Mouse (Mus musculus) MEL (cell line): ENCODE data around the gene Fars2. TPM values are rescaled to one million over a fixed set of nuclear protein-coding genes. Genes with fewer than 3 reads are reported as not detected.

Experiments used
- DNase-seq: peaks from one replicate; pipeline ENCODE4 v3.0.0; 2011; ENCODE audit warnings: low read depth, low spot score
- H3K27ac ChIP-seq: 2 replicates; pipeline ENCODE4 v1.5.1; 2012; ENCODE audit warnings: low read depth, mild to moderate bottlenecking, control low read depth, low read length, moderate library complexity; ENCODE audit not compliant: control insufficient read depth
- H3K27me3 ChIP-seq, 2 experiments: fragments of 150-350 bp in 1 of 2; sonication (generic) in 1 of 2; 2 replicates each; pipeline ENCODE4 v1.6.1; 2012; ENCODE audit warnings: low read length in 2 of 2, mild to moderate bottlenecking in 2 of 2, improper control_type of control experiment in 1 of 2, moderate library complexity in 1 of 2; ENCODE audit not compliant: insufficient read depth in 2 of 2, control insufficient read depth in 1 of 2
- H3K36me3 ChIP-seq, 2 experiments: 2 replicates each; pipeline ENCODE4 v1.6.1; 2012 to 2014; ENCODE audit warnings: low read length in 2 of 2, improper control_type of control experiment in 1 of 2, inconsistent platforms in 1 of 2, mild to moderate bottlenecking in 1 of 2; ENCODE audit not compliant: insufficient read depth in 2 of 2, control insufficient read depth in 1 of 2
- H3K4me1 ChIP-seq, 2 experiments: fragments of 150-350 bp in 1 of 2; sonication (generic) in 1 of 2; 2 replicates each; pipeline ENCODE4 v1.6.1; 2012; ENCODE audit warnings: low read length in 2 of 2, improper control_type of control experiment in 1 of 2, mild to moderate bottlenecking in 1 of 2; ENCODE audit not compliant: insufficient read depth in 2 of 2, control insufficient read depth in 1 of 2
- H3K4me3 ChIP-seq, 2 experiments: fragments of 150-350 bp in 1 of 2; sonication (generic) in 1 of 2; 2 replicates each; pipeline ENCODE4 v1.5.1; 2012; ENCODE audit warnings: low read depth in 2 of 2, low read length in 2 of 2, mild to moderate bottlenecking in 2 of 2, moderate library complexity in 2 of 2, control low read depth in 1 of 2, improper control_type of control experiment in 1 of 2; ENCODE audit not compliant: control insufficient read depth in 1 of 2, insufficient read depth in 1 of 2
- H3K79me2 ChIP-seq: 2 replicates; pipeline ENCODE4 v1.6.1; 2012; ENCODE audit warnings: mild to moderate bottlenecking, low read length, moderate library complexity; ENCODE audit not compliant: control insufficient read depth, poor library complexity, insufficient read depth
- H3K9ac ChIP-seq: 2 replicates; pipeline ENCODE4 v1.6.1; 2012; ENCODE audit warnings: low read depth, mild to moderate bottlenecking, control low read depth, low read length, moderate library complexity; ENCODE audit not compliant: control insufficient read depth, poor library complexity, severe bottlenecking
- H3K9me3 ChIP-seq: fragments of 150-350 bp; sonication (generic); replicated peaks from 2 replicates; pipeline ENCODE4 v1.6.1; 2012; ENCODE audit warnings: mild to moderate bottlenecking, low read length, improper control_type of control experiment, moderate library complexity; ENCODE audit not compliant: insufficient read depth
- BHLHE40 ChIP-seq: IDR thresholded peaks from 2 replicates; pipeline ENCODE4 v1.6.1; 2012; ENCODE audit warnings: low read depth, mild to moderate bottlenecking, inconsistent platforms, low read length, improper control_type of control experiment, borderline replicate concordance
- CHD2 ChIP-seq: IDR thresholded peaks from 2 replicates; pipeline ENCODE4 v1.6.1; 2011; ENCODE audit warnings: low read length, improper control_type of control experiment
- CTCF ChIP-seq, 3 experiments: IDR thresholded peaks in 2 of 3; conservative IDR thresholded peaks in 1 of 3; 2 replicates each; pipeline ENCODE4 v1.5.1; 2011 to 2012; ENCODE audit warnings: low read length in 3 of 3, low read depth in 2 of 3, mild to moderate bottlenecking in 2 of 3, improper control_type of control experiment in 1 of 3, inconsistent platforms in 1 of 3, mixed read lengths in 1 of 3, moderate library complexity in 1 of 3; ENCODE audit not compliant: control insufficient read depth in 1 of 3, insufficient read depth in 1 of 3, poor library complexity in 1 of 3, severe bottlenecking in 1 of 3
- ELF1 ChIP-seq: IDR thresholded peaks from 2 replicates; pipeline ENCODE4 v1.6.1; 2014; ENCODE audit warnings: low read depth, mild to moderate bottlenecking, inconsistent platforms, low read length, improper control_type of control experiment, moderate library complexity
- EP300 ChIP-seq, 2 experiments: IDR thresholded peaks; 2 replicates each; pipeline ENCODE4 v1.6.1; 2011; ENCODE audit warnings: improper control_type of control experiment in 2 of 2, low read length in 2 of 2, low read depth in 1 of 2, mild to moderate bottlenecking in 1 of 2
- ETS1 ChIP-seq: IDR thresholded peaks from 2 replicates; pipeline ENCODE4 v1.6.1; 2012; ENCODE audit warnings: low read depth, mild to moderate bottlenecking, inconsistent platforms, low read length, improper control_type of control experiment, moderate library complexity
- GABPA ChIP-seq: IDR thresholded peaks from 2 replicates; pipeline ENCODE4 v1.6.1; 2012; ENCODE audit warnings: low read depth, mild to moderate bottlenecking, inconsistent platforms, low read length, improper control_type of control experiment, moderate library complexity
- JUND ChIP-seq: IDR thresholded peaks from 2 replicates; pipeline ENCODE4 v1.6.1; 2011; ENCODE audit warnings: low read depth, mild to moderate bottlenecking, improper control_type of control experiment, low read length
- KAT2A ChIP-seq: conservative IDR thresholded peaks from 2 replicates; pipeline ENCODE4 v1.6.1; 2012; ENCODE audit warnings: low read depth, low read length, improper control_type of control experiment, inconsistent platforms
- MAFK ChIP-seq: IDR thresholded peaks from 2 replicates; pipeline ENCODE4 v1.6.1; 2011; ENCODE audit warnings: low read depth, mild to moderate bottlenecking, low read length, improper control_type of control experiment, borderline replicate concordance
- MYB ChIP-seq: IDR thresholded peaks from 2 replicates; pipeline ENCODE4 v1.6.1; 2011; ENCODE audit warnings: mild to moderate bottlenecking, low read depth, low read length, improper control_type of control experiment
- POLR2AphosphoS5 ChIP-seq: IDR thresholded peaks from 2 replicates; pipeline ENCODE4 v1.6.1; 2012; ENCODE audit warnings: low read depth, borderline replicate concordance, mild to moderate bottlenecking, inconsistent platforms, low read length, moderate library complexity, mixed read lengths
- SMC3 ChIP-seq: IDR thresholded peaks from 2 replicates; pipeline ENCODE4 v1.6.1; 2011; ENCODE audit warnings: low read depth, low read length, improper control_type of control experiment
- TAL1 ChIP-seq: IDR thresholded peaks from 2 replicates; pipeline ENCODE4 v1.6.1; 2012; ENCODE audit warnings: mild to moderate bottlenecking, inconsistent platforms, low read length, moderate library complexity, mixed read lengths
- TCF12 ChIP-seq: IDR thresholded peaks from 2 replicates; pipeline ENCODE4 v1.6.1; 2014; ENCODE audit warnings: low read depth, mild to moderate bottlenecking, inconsistent platforms, low read length, improper control_type of control experiment, moderate library complexity
- UBTF ChIP-seq: IDR thresholded peaks from 2 replicates; pipeline ENCODE4 v1.6.1; 2012; ENCODE audit warnings: low read depth, mild to moderate bottlenecking, inconsistent platforms, low read length, improper control_type of control experiment, moderate library complexity, borderline replicate concordance; ENCODE audit not compliant: insufficient read depth
- USF1 ChIP-seq: IDR thresholded peaks from 2 replicates; pipeline ENCODE4 v1.6.1; 2014; ENCODE audit warnings: low read depth, mild to moderate bottlenecking, inconsistent platforms, low read length, improper control_type of control experiment, moderate library complexity
- USF2 ChIP-seq, 2 experiments: IDR thresholded peaks; 2 replicates each; pipeline ENCODE4 v1.6.1; 2011 to 2012; ENCODE audit warnings: improper control_type of control experiment in 2 of 2, low read length in 2 of 2, borderline replicate concordance in 1 of 2, inconsistent platforms in 1 of 2, low read depth in 1 of 2, mild to moderate bottlenecking in 1 of 2; ENCODE audit not compliant: insufficient read depth in 1 of 2
- ZC3H11A ChIP-seq: IDR thresholded peaks from 2 replicates; pipeline ENCODE4 v1.6.1; 2012; ENCODE audit warnings: low read depth, mild to moderate bottlenecking, inconsistent platforms, low read length, improper control_type of control experiment
- ZMIZ1 ChIP-seq: IDR thresholded peaks from 2 replicates; pipeline ENCODE4 v1.6.1; 2012; ENCODE audit warnings: low read depth, mild to moderate bottlenecking, inconsistent platforms, low read length, improper control_type of control experiment, moderate library complexity
- ZNF384 ChIP-seq: IDR thresholded peaks from 2 replicates; pipeline ENCODE4 v1.6.1; 2012; ENCODE audit warnings: low read depth, mild to moderate bottlenecking, inconsistent platforms, low read length, improper control_type of control experiment
- polyA plus RNA-seq, 2 experiments: library from polyadenylated mRNA; stranded (reverse) in 1 of 2; unstranded in 1 of 2; fragments of >175 nt in 1 of 2; fragments of >200 nt in 1 of 2; gene quantifications; 2 replicates each; pipeline versions ENCODE4 v1.2.1 to v1.2.4; 2012; ENCODE audit warnings: low replicate concordance in 2 of 2, low read depth in 1 of 2; ENCODE audit not compliant: insufficient read length in 2 of 2, insufficient read depth in 1 of 2, missing spikeins in 1 of 2
- total RNA-seq: library from RNA; depleted of rRNA; stranded (reverse); fragments of 300-350 nt; gene quantifications from 2 replicates; pipeline ENCODE4 v1.2.3, GENCODE M21; 2012

The Fars2 gene
- total and polyA plus RNA-seq, 3 experiments, result 32.6 to 39.2 TPM; not detected in 1

DNA sequence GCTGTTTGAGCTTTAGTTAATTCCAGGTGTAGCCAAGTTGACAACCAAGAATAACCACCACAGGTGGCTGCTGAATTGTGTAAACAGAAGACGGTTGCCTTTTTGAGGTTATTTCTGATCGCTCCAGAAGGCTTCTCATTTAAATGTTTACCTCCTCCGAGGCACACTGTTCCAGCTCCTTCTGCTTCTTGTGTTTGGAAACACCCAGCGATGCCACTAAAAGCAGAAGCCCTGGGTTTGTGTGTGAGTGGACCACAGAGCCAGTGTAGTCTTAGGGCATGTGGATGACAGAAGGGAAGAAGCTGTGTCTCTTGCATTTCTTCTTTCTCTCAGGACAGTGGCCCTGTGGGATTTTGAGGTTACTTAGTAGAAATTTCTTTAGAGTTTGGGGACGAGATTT lies 33.1 kb downstream of the Fars2 start:
- H3K27ac ChIP-seq, result no peak overlapping the region
- no peaks in the 10 kb centered on the region for H3K4me1 ChIP-seq
- no peak for DNase-seq
- no peak overlapping the region for H3K4me3 ChIP-seq
- TF ChIP-seq BHLHE40 (no peak), USF1 (no peak), JUND (no peak), GABPA (no peak), EP300 (IDR thresholded peaks at IDR 0.05; ENCODE audit: low read depth in 1 of 2, low read length in 2 of 2) (no peak), POLR2AphosphoS5 (no peak), ELF1 (no peak), ZC3H11A (no peak), MYB (no peak), CTCF (IDR thresholded peaks at IDR 0.05 in 2 of 3, conservative IDR thresholded peaks at IDR 0.05 in 1 of 3; ENCODE audit: control insufficient read depth in 1 of 3, insufficient read depth in 1 of 3, low read depth in 2 of 3, low read length in 3 of 3, poor library complexity in 1 of 3, severe bottlenecking in 1 of 3) (no peak)
- H3K36me3 ChIP-seq, result no peaks in the 10 kb centered on the region
- H3K27me3 ChIP-seq, result no peaks in the 10 kb centered on the region
- H3K9me3 ChIP-seq, result no peaks in the 10 kb centered on the region
- no peaks in the 10 kb centered on the region for H3K79me2 ChIP-seq
- H3K9ac ChIP-seq, result no peak overlapping the region

DNA sequence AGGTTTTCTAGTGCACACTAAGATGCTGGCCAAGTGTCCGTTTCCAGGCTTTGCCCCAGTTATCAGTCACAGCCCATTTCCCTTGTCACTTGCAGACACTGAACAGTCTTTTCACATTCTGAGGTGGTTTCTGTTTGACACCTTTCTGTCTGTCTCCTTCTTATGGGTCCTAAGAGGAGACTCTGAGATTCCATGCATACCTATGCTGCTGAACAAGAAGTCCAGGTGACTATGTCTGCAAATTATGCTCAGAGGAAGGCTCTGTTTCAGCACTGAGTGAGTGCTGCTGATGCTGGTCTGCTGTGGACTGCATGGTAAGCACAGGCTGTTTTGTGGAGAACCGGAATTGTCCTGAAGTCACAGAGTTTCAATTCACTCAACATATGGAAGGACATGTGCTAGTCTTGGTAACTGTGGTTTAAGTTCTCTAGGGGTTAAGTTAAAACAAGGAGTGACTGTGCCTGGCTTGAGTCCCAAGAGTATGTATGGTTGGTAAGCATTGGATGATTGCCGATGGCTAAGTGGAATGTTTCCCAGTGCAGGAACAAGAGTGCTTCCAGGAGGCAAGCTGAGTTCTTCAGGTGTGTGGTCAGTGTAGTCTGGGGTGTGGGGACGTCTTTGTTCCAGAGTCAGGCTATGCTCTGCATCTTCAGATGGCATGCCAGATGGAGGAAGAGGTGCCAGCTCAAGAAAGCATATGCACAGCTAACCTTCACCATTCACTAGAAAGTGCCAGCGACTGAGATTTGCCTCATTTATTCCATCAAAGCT lies 35.7 kb downstream of the Fars2 start:
- no peaks in the 10 kb centered on the region for H3K79me2 ChIP-seq
- peaks cover 3 to 6% of the 10 kb centered on the region in 2 experiments; a peak in 2 of 4 replicates for H3K4me1 ChIP-seq
- no peaks in the 10 kb centered on the region for H3K27me3 ChIP-seq
- no peak overlapping the region for H3K4me3 ChIP-seq
- no peak overlapping the region for H3K9ac ChIP-seq
- TF ChIP-seq ZMIZ1 (no peak), EP300 (IDR thresholded peaks at IDR 0.05; ENCODE audit: low read depth in 1 of 2, low read length in 2 of 2) (no peak), ZC3H11A (no peak), POLR2AphosphoS5 (no peak), TAL1 (no peak), ZNF384 (no peak), CHD2 (no peak), USF1 (no peak), SMC3 (no peak), UBTF (no peak), ETS1 (no peak), TCF12 (no peak), KAT2A (no peak), MAFK (no peak), USF2 (IDR thresholded peaks at IDR 0.05; ENCODE audit: borderline replicate concordance in 1 of 2, insufficient read depth in 1 of 2, low read depth in 1 of 2, low read length in 2 of 2) (no peak)
- H3K27ac ChIP-seq, result no peak overlapping the region
- peaks cover 2 to 8% of the 10 kb centered on the region in 2 experiments; a peak in 2 of 4 replicates for H3K36me3 ChIP-seq
- H3K9me3 ChIP-seq, result no peaks in the 10 kb centered on the region
- no peak for DNase-seq
